Mouse (Mus musculus): Measurements from ENCODE around the gene Rab13. TPM values are rescaled to one million over a fixed set of nuclear protein-coding genes. Genes with fewer than 3 reads are reported as not detected.
"Not testable (repeated sequence)": the region's sequence is repeated elsewhere in the genome, so short reads cannot be mapped to it uniquely, and the experiment has no call there.

Rab13 gene
- total RNA-seq, 2 experiments from 2014 or later: 7.5 to 8.9 TPM

- no peak for DNase-seq (ENCODE audit: extremely low spot score in 1 of 2, low spot score in 1 of 2)
Observed at GRCm38 (mm10) chr3:90222941-90223340, 9.4 kb downstream of the Rab13 start.

- no peak for DNase-seq (ENCODE audit: extremely low spot score in 1 of 2, low spot score in 1 of 2)
Observed at GRCm38 (mm10) chr3:90224331-90224730, 10.8 kb downstream of the Rab13 start.

- DNase-seq (ENCODE audit: extremely low spot score in 1 of 2, low spot score in 1 of 2): no peak
Observed at GRCm38 (mm10) chr3:90231075-90231474, 17.6 kb downstream of the Rab13 start.

- DNase-seq (ENCODE audit: extremely low spot score in 1 of 2, low spot score in 1 of 2): peak; percentile 87
Observed at GRCm38 (mm10) chr3:90231507-90232333, 18.2 kb downstream of the Rab13 start, which contains the start of gene Jtb. Gene Jtb, plus strand, starts transcription at chr3:90231597.

GRCm38 (mm10) chr3:90241251-90241650 lies 27.8 kb downstream of the Rab13 start:
- no peak for DNase-seq (ENCODE audit: extremely low spot score in 1 of 2, low spot score in 1 of 2)

- DNase-seq (ENCODE audit: extremely low spot score in 1 of 2, low spot score in 1 of 2): no peak
Observed at GRCm38 (mm10) chr3:90241669-90242358, 28.3 kb downstream of the Rab13 start.

GRCm38 (mm10) chr3:90242984-90243775 lies 29.7 kb downstream of the Rab13 start, which contains the start of gene Creb3l4:
Gene Creb3l4, minus strand, starts transcription at chr3:90243512.
- no peak for DNase-seq (ENCODE audit: extremely low spot score in 1 of 2, low spot score in 1 of 2)

- DNase-seq (ENCODE audit: extremely low spot score in 1 of 2, low spot score in 1 of 2): no peak
Observed at GRCm38 (mm10) chr3:90245406-90245805, 31.9 kb downstream of the Rab13 start.

- no peak for DNase-seq (ENCODE audit: extremely low spot score in 1 of 2, low spot score in 1 of 2)
Observed at GRCm38 (mm10) chr3:90247630-90247959, 34.1 kb downstream of the Rab13 start.

- peak; percentile 77 to 80 for DNase-seq (ENCODE audit: extremely low spot score in 1 of 2, low spot score in 1 of 2)
Observed at GRCm38 (mm10) chr3:90247960-90248745, 34.7 kb downstream of the Rab13 start, which contains the start of gene Slc39a1. Gene Slc39a1, plus strand, starts transcription at chr3:90248172.

GRCm38 (mm10) chr3:90248746-90249100 lies 35.2 kb downstream of the Rab13 start:
- no peak for DNase-seq (ENCODE audit: extremely low spot score in 1 of 2, low spot score in 1 of 2)

- DNase-seq (ENCODE audit: extremely low spot score in 1 of 2, low spot score in 1 of 2): no peak
Observed at GRCm38 (mm10) chr3:90250791-90251190, 37.3 kb downstream of the Rab13 start.

GRCm38 (mm10) chr3:90251731-90252226 lies 38.3 kb downstream of the Rab13 start:
- DNase-seq (ENCODE audit: extremely low spot score in 1 of 2, low spot score in 1 of 2): not testable (repeated sequence)

- DNase-seq (ENCODE audit: extremely low spot score in 1 of 2, low spot score in 1 of 2): not testable (repeated sequence)
Observed at GRCm38 (mm10) chr3:90252659-90253058, 39.2 kb downstream of the Rab13 start.

GRCm38 (mm10) chr3:90253174-90253573 lies 39.7 kb downstream of the Rab13 start:
- not testable (repeated sequence) for DNase-seq (ENCODE audit: extremely low spot score in 1 of 2, low spot score in 1 of 2)

GRCm38 (mm10) chr3:90253653-90254418 lies 40.3 kb downstream of the Rab13 start, which contains the start of gene Crtc2:
Gene Crtc2, plus strand, starts transcription at chr3:90254163.
- peak; percentile 79 to 85 for DNase-seq (ENCODE audit: extremely low spot score in 1 of 2, low spot score in 1 of 2)

- no peak for DNase-seq (ENCODE audit: extremely low spot score in 1 of 2, low spot score in 1 of 2)
Observed at GRCm38 (mm10) chr3:90254419-90255193, 41.1 kb downstream of the Rab13 start.

GRCm38 (mm10) chr3:90255194-90255565 lies 41.7 kb downstream of the Rab13 start:
- no peak for DNase-seq (ENCODE audit: extremely low spot score in 1 of 2, low spot score in 1 of 2)

All from layer of hippocampus, postnatal 25 days (tissue).